Mouse (Mus musculus) right cerebral cortex, postnatal 10 days (tissue): ENCODE measurements around the gene Sox15.
A peak's percentile ranks its signal among the peaks of the same experiment; 100 is the strongest.

Experiments used
- DNase-seq, 2 experiments: peaks; one replicate each; pipeline ENCODE4 v3.0.0; 2021; ENCODE audit warnings: low spot score in 2 of 2

Gene Sox15

GRCm38 (mm10) chr11:69680136-69680855 is 25.2 kb downstream of the Sox15 start:
- DNase-seq = no peak

GRCm38 (mm10) chr11:69681314-69682208 is 26.4 kb downstream of the Sox15 start, which contains the start of gene Senp3:
Senp3 (minus strand) TSS chr11:69682084.
- DNase-seq = peak; percentile 99

- DNase-seq = no peak
Observed at GRCm38 (mm10) chr11:69682209-69682839, 27.2 kb downstream of the Sox15 start.

GRCm38 (mm10) chr11:69682840-69683533 is 27.9 kb downstream of the Sox15 start:
- DNase-seq = peak; percentile 90 to 95

GRCm38 (mm10) chr11:69683576-69683975 is 28.5 kb downstream of the Sox15 start:
- DNase-seq = no peak

GRCm38 (mm10) chr11:69684128-69684745 is 29.1 kb downstream of the Sox15 start:
- no peak for DNase-seq

GRCm38 (mm10) chr11:69684936-69685335 is 29.8 kb downstream of the Sox15 start:
- no peak for DNase-seq

- DNase-seq = peak; percentile 58 to 72
Observed at GRCm38 (mm10) chr11:69685526-69686148, 30.5 kb downstream of the Sox15 start, which contains the start of gene Tnfsf13. Tnfsf13 (minus strand) TSS chr11:69685784.

GRCm38 (mm10) chr11:69686377-69686776 is 31.3 kb downstream of the Sox15 start:
- peak in 1 of 2 experiments; percentile 70 for DNase-seq

- no peak for DNase-seq
Observed at GRCm38 (mm10) chr11:69687061-69687460, 31.9 kb downstream of the Sox15 start.

GRCm38 (mm10) chr11:69689891-69690290 is 34.8 kb downstream of the Sox15 start:
- no peak for DNase-seq

GRCm38 (mm10) chr11:69692196-69692811 is 37.2 kb downstream of the Sox15 start:
- no peak for DNase-seq

GRCm38 (mm10) chr11:69692863-69693262 is 37.7 kb downstream of the Sox15 start:
- no peak for DNase-seq

- no peak for DNase-seq
Observed at GRCm38 (mm10) chr11:69693421-69693965, 38.4 kb downstream of the Sox15 start.

GRCm38 (mm10) chr11:69695046-69695360 is 39.9 kb downstream of the Sox15 start:
- no peak for DNase-seq

- peak in 1 of 2 experiments; percentile 68 for DNase-seq
Observed at GRCm38 (mm10) chr11:69695361-69696181, 40.5 kb downstream of the Sox15 start, which contains the start of the genes Tnfsf12 and Tnfsfm13. Tnfsf12 (minus strand) TSS chr11:69695849. Tnfsfm13 (minus strand) TSS chr11:69696098.

GRCm38 (mm10) chr11:69697396-69697795 is 42.3 kb downstream of the Sox15 start:
- DNase-seq = no peak

GRCm38 (mm10) chr11:69698574-69698973 is 43.5 kb downstream of the Sox15 start:
- no peak for DNase-seq

- DNase-seq = no peak
Observed at GRCm38 (mm10) chr11:69699595-69699994, 44.5 kb downstream of the Sox15 start.
